Mouse (Mus musculus) retina, embryonic 14.5 days (tissue): ENCODE measurements around the gene Tcte2.

ENCODE experiments used
- DNase-seq: peaks from one replicate; pipeline ENCODE4 v3.0.0-alpha.2; 2015; ENCODE audit warnings: low spot score

Gene Tcte2

DNA sequence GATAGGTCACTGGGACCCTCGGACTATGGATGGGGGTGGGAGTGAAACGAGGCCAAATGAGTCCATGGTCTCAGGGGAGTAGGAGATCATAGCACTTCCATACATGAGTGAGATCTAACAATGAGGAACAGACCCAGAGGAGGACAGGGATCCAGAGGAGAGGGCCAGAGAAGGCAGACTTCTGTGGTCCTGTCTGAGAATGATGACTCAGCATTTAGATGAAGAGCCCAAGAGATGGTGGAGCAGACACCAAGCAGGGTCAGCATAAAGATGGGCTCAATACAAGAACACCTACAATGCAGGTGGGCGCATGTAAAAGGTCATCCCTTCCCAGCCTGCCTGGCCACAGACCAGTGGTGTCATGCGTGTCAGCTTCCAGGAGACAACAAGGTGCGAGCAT, 41.4 kb downstream of the Tcte2 start:
- no peak for DNase-seq

DNA sequence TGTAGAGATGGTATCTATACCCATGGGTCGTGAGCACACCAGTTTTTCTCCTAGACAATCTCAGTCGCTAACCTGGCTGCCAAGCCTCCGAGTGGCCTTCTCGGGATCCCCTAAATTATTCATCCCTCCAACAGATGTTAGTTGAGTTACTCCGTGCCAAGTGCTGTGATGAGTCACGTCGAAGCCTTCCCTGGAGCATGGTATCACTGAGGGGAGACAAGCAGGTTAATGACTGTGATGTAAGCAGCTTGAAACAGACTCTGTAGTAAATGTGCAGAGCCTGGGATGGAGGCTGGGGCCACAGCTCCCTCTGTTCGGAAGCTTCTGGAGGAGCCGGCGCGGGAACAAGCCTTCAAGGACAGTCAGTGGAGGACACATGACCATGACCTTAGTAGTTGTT, 44.2 kb downstream of the Tcte2 start:
- DNase-seq: no peak

DNA sequence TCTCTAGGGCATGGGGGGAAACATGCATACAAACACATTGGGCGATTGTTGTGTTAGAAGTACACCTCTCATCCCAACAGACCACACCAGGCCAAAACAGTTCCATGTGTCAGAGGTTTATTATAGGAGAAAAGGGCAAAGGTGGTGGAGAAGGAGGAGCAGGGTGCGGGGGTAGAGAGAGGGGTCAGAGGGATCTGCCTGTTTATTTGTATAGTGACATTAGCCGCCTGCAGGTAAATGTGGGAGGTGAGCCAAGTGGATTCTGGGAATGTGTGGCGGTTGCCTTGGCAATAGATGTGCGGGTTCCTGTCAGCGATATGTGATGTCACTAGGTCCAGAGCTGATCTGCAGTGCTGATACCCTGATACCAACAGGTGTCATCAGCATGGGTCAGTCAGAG, 45.3 kb downstream of the Tcte2 start:
- DNase-seq: no peak

- no peak for DNase-seq
Observed at GRCm38 (mm10) chr17:13715511-13715910, 46.1 kb downstream of the Tcte2 start.

- no peak for DNase-seq
Observed at GRCm38 (mm10) chr17:13714654-13715053, 47.0 kb downstream of the Tcte2 start.

- no peak for DNase-seq
Observed at GRCm38 (mm10) chr17:13714128-13714527, 47.5 kb downstream of the Tcte2 start.

DNA sequence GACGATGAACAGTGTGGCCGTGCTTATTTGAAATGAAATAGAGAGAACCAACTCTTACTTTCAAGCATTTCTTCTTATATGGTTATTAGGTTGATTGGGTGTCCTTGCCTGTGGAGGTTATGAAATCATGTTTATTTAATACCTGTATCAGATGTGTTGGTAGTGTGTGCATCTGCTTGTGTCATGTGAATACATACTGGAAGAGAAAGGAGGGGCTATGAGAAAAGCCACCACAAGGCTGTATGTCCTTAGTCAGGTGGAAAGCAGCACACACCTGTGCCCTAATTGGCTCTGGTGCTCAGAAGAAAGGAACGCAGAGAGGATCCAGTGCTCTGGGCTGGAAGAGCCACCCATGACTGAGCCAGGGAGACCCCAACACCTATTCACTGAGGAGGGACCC, 49.1 kb downstream of the Tcte2 start:
- no peak for DNase-seq

DNA sequence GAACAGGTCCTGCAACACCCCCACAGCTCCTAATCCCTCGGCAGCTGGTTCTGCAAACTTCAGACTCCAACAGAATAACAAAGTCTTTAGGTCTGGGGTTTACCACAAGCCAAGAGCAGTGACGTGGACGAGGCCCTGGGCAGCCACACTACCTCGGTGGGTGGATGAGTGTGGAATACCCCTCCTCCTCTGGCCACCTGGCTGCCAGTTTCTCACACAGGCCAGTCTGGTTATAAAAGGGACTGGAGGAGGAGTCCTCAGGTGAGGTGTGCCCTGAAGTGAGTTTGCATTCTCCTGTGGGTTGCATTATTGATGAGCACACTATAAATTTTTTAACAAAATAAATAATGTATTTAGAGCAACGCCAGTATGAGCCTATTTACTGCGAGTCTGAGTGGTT, 49.5 kb downstream of the Tcte2 start:
- DNase-seq: peak; percentile 33

DNA sequence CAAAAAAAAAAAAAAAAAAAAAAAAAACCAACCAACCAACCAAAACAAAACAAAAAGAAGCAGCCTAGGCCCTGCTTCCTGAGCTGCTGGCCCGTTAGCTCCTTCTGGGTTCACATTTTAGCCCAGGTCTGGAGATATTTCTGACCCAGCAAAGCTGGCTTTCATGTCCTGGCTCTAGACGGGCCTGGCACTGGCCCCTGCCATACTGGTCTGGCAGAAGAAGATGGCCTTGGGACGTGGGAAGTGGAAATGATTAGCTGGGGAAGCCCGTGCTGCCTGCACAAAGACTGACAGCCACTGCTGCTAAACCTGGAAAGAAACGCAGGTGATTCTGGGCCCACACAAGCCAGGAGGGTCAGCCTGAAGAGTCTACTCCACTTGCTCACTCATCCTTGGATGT, 50.5 kb downstream of the Tcte2 start:
- no peak for DNase-seq

GRCm38 (mm10) chr17:13705481-13705921, 56.1 kb downstream of the Tcte2 start:
- no peak for DNase-seq

GRCm38 (mm10) chr17:13703611-13704320, 57.9 kb downstream of the Tcte2 start:
- no peak for DNase-seq

- DNase-seq: peak; percentile 58
Observed at GRCm38 (mm10) chr17:13700131-13701016, 61.3 kb downstream of the Tcte2 start.

GRCm38 (mm10) chr17:13699716-13700115, 61.9 kb downstream of the Tcte2 start:
- DNase-seq: no peak

GRCm38 (mm10) chr17:13698194-13698593, 63.4 kb downstream of the Tcte2 start:
- DNase-seq: no peak

DNA sequence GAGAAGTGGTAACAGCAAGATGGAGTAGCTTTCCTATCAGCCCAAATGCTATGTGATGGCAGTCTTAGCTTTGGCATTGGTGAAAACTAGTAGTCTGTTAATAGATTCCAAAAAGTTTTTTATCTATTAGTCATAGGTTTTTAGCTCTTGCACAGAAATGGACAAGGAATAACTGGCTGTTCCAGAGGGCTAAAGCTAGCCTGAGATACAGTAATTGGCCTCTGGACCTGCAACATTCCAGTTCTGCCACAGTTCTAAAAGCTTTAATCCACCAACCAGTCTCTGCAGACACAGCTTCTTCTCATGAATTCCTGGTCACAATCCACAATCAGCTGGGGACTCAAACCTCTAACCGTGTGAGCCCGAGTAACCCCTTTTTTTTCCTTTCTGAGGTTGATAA, 64.0 kb downstream of the Tcte2 start:
- DNase-seq: no peak

- DNase-seq: no peak
Observed at GRCm38 (mm10) chr17:13695881-13696280, 65.7 kb downstream of the Tcte2 start.

GRCm38 (mm10) chr17:13695211-13695610, 66.4 kb downstream of the Tcte2 start:
- no peak for DNase-seq

DNA sequence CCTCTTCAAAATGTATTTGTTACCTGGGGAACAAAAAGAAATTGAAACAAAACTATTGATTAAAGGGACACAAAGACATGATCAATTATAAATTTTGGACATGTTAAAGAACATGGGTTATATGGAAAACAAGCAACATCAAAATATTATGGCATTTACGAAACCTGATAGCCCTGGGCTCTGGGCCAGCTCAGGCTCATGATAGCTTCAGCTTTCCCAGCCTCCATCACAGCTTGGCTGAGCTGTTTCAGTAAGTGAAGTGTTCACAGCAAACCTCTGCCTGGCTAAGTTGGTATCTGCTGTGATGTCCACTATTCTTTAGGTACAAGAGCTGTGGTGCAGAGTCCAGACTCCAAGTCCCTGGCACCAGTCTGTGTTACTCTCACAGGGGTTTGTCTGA, 67.4 kb downstream of the Tcte2 start:
- no peak for DNase-seq

- DNase-seq: no peak
Observed at GRCm38 (mm10) chr17:13687656-13688055, 74.0 kb downstream of the Tcte2 start.

- DNase-seq: no peak
Observed at GRCm38 (mm10) chr17:13687086-13687485, 74.5 kb downstream of the Tcte2 start.

DNA sequence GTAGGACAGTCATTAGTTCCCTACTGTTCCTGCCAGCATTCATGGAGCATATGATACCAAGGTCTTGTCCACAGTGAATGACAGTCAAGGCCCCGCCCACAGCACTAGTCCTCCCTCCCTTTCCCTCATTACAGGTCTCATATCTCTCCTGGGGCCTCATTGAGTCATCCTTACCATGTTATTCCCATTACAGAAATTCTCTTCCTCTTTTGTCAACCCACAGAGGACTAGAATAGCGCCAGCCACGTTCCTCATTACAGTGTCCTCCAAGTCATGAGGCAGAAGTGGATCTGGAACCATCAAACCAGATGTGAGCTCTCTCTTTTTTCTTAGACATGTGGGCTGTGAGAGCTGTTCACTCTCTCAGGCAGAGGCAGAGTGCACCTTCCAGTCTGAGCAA, 76.0 kb downstream of the Tcte2 start:
- no peak for DNase-seq

DNA sequence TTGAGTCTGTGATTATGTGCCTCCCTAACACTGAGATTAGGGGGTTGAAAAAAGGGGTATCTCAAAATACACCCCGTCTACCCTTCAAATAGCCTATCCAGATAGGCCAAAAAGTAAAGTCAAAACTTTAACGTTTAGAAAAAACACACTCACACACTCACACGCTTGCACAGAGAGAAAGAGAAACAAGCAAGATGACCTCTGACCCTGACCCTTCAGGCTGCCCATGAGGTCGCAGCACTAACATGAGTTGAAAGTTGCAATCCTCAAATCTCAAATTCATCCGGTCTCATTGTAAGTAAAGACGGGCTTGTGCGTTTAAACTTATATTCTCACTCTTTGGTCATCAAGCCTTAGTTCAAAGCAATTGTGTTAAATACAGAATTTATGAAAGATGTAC, 77.4 kb downstream of the Tcte2 start:
- DNase-seq: no peak

DNA sequence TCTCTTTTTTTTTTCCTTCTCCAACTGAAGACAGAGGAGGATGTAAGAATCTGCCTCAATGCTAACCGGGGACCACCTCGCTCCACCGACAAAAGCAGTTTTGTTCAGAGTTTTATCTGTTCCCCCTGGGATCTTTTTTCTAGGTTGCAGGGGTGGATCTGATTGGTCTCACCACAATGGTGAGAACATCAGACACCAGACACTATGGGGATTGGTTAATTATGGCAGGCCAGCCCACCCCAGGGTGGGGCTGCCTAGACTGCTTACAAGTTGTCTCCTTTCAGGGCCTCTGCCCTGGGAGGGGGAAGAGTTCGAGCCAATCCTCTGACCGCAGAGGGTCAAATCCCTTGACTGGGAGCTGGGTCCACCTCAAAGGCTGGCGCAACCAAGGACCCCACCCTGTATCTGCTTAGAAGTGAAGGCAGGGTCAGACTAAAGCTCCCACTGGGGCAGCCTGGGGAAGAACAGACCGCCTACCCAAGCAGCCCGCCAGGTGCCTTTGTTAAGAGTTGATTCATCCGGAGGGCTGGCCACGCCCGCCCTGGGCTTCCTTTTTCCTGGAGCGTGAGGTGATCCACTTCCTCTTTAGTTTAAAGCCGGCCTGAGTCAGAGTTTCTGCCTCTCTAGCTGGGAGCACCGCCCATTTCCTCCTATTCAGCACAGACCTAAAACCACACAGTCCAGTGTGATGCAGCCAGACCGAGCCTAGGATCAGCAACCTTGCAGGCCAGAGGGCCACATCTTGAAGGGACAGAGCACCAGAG, 78.0 kb downstream of the Tcte2 start:
- no peak for DNase-seq
